Mouse (Mus musculus) heart, embryonic 15.5 days (tissue): ENCODE data around the gene Olfr324. TPM values are rescaled to one million over a fixed set of nuclear protein-coding genes. Genes with fewer than 3 reads are reported as not detected.

Experiments
- ATAC-seq: fragments of 200-750 bp; cut with Nextera tagmentation; replicated peaks from 2 replicates; pipeline ENCODE4 v1.8.0; 2017; ENCODE audit warnings: low read depth, moderate TSS enrichment; ENCODE audit not compliant: insufficient number of reproducible peaks, insufficient read depth, low FRiP score
- H3K27ac ChIP-seq: fragments of 300-500 bp; sonication (generic); 2 replicates; pipeline ENCODE4 v1.5.1; 2015; ENCODE audit warnings: mild to moderate bottlenecking, inconsistent platforms
- H3K27me3 ChIP-seq: fragments of 300-500 bp; sonication (generic); 2 replicates; pipeline ENCODE4 v1.6.1; 2015; ENCODE audit warnings: inconsistent platforms
- H3K36me3 ChIP-seq: fragments of 300-500 bp; sonication (generic); 2 replicates; pipeline ENCODE4 v1.6.1; 2015; ENCODE audit warnings: mild to moderate bottlenecking, inconsistent platforms
- H3K4me1 ChIP-seq: fragments of 300-500 bp; sonication (generic); replicated peaks from 2 replicates; pipeline ENCODE4 v1.6.1; 2015; ENCODE audit warnings: inconsistent platforms
- H3K4me2 ChIP-seq: fragments of 300-500 bp; sonication (generic); 2 replicates; pipeline ENCODE4 v1.6.1; 2015; ENCODE audit warnings: inconsistent platforms, mild to moderate bottlenecking, moderate library complexity
- H3K4me3 ChIP-seq: fragments of 300-500 bp; sonication (generic); 2 replicates; pipeline ENCODE4 v1.5.1; 2015; ENCODE audit warnings: mild to moderate bottlenecking, inconsistent platforms
- H3K9ac ChIP-seq: fragments of 300-500 bp; sonication (generic); 2 replicates; pipeline ENCODE4 v1.6.1; 2015; ENCODE audit warnings: mild to moderate bottlenecking, inconsistent platforms
- H3K9me3 ChIP-seq: fragments of 300-500 bp; sonication (generic); replicated peaks from 2 replicates; pipeline ENCODE4 v1.6.1; 2016; ENCODE audit warnings: inconsistent platforms
- WGBS: fragments of 180-500 bp; shearing (Covaris S2); methylation state at CpG from one replicate; pipeline ENCODE4 v1.1.7; 2015; ENCODE audit warnings: mixed read lengths; 5-methylcytosine and 5-hydroxymethylcytosine counted together
- polyA plus RNA-seq: library from polyadenylated mRNA; unstranded; fragments of >200 nt; fragmentation: Nextera tagmentation; extraction: Ambion mirVana; gene quantifications from 2 replicates; pipeline ENCODE4 v1.2.1, GENCODE M21; 2015

Gene Olfr324
- polyA plus RNA-seq, 1 experiment from 2014 or later, result not detected

GRCm38 (mm10) chr11:58604688-58605087, 9.8 kb downstream of the Olfr324 start:
- Histone ChIP-seq H3K4me1 (no peaks in the 10 kb centered on the region), H3K4me3 (no peak overlapping the region), H3K4me2 (no peak overlapping the region), H3K9ac (no peak overlapping the region), H3K36me3 (no peaks in the 10 kb centered on the region), H3K27ac (no peak overlapping the region), H3K9me3 (no peaks in the 10 kb centered on the region), H3K27me3 (no peaks in the 10 kb centered on the region)
- WGBS, result 48% methylated on average over 2 of the region's 2 CpGs
- ATAC-seq, result no peak

GRCm38 (mm10) chr11:58605228-58605627, 10.3 kb downstream of the Olfr324 start:
- no peak for ATAC-seq
- Histone ChIP-seq H3K27me3 (no peaks in the 10 kb centered on the region), H3K4me1 (no peaks in the 10 kb centered on the region), H3K27ac (no peak overlapping the region), H3K4me2 (no peak overlapping the region), H3K9me3 (no peaks in the 10 kb centered on the region), H3K36me3 (no peaks in the 10 kb centered on the region), H3K9ac (no peak overlapping the region), H3K4me3 (no peak overlapping the region)
- 44% methylated on average over 3 of the region's 3 CpGs for WGBS

GRCm38 (mm10) chr11:58606177-58606919, 11.4 kb downstream of the Olfr324 start:
- H3K27ac ChIP-seq, result no peak overlapping the region
- H3K27me3 ChIP-seq, result no peaks in the 10 kb centered on the region
- H3K4me3 ChIP-seq, result no peak overlapping the region
- no peaks in the 10 kb centered on the region for H3K9me3 ChIP-seq
- H3K9ac ChIP-seq, result no peak overlapping the region
- no peaks in the 10 kb centered on the region for H3K4me1 ChIP-seq
- ATAC-seq, result no peak
- WGBS, result 72% methylated on average over 12 of the region's 12 CpGs
- H3K36me3 ChIP-seq, result no peaks in the 10 kb centered on the region
- no peak overlapping the region for H3K4me2 ChIP-seq

GRCm38 (mm10) chr11:58607030-58607429, 12.1 kb downstream of the Olfr324 start:
- no peak overlapping the region for H3K4me2 ChIP-seq
- no peak overlapping the region for H3K4me3 ChIP-seq
- no peaks in the 10 kb centered on the region for H3K9me3 ChIP-seq
- H3K9ac ChIP-seq, result no peak overlapping the region
- H3K4me1 ChIP-seq, result no peaks in the 10 kb centered on the region
- 77% methylated on average over 6 of the region's 6 CpGs for WGBS
- H3K36me3 ChIP-seq, result no peaks in the 10 kb centered on the region
- H3K27me3 ChIP-seq, result no peaks in the 10 kb centered on the region
- no peak for ATAC-seq
- no peak overlapping the region for H3K27ac ChIP-seq

- ATAC-seq, result no peak
- no peaks in the 10 kb centered on the region for H3K36me3 ChIP-seq
- no peaks in the 10 kb centered on the region for H3K9me3 ChIP-seq
- H3K27me3 ChIP-seq, result no peaks in the 10 kb centered on the region
- H3K4me2 ChIP-seq, result no peak overlapping the region
- H3K27ac ChIP-seq, result no peak overlapping the region
- no peak overlapping the region for H3K9ac ChIP-seq
- no peak overlapping the region for H3K4me3 ChIP-seq
- WGBS, result 59% methylated on average over 3 of the region's 3 CpGs
- H3K4me1 ChIP-seq, result no peaks in the 10 kb centered on the region; the same call in 1 of the 2 replicates
Measured at GRCm38 (mm10) chr11:58613359-58613758, 18.4 kb downstream of the Olfr324 start.

GRCm38 (mm10) chr11:58614526-58614925, 19.6 kb downstream of the Olfr324 start:
- Histone ChIP-seq H3K27ac (no peak overlapping the region), H3K9me3 (no peaks in the 10 kb centered on the region), H3K4me2 (no peak overlapping the region), H3K36me3 (no peaks in the 10 kb centered on the region), H3K9ac (no peak overlapping the region), H3K4me1 (no peaks in the 10 kb centered on the region; the same call in 1 of the 2 replicates), H3K4me3 (no peak overlapping the region), H3K27me3 (no peaks in the 10 kb centered on the region)
- ATAC-seq, result no peak

GRCm38 (mm10) chr11:58615975-58616374, 21.1 kb downstream of the Olfr324 start, which contains the start of gene 2210407C18Rik:
Gene 2210407C18Rik, minus strand, starts transcription at chr11:58616075.
- Histone ChIP-seq H3K27me3 (no peaks in the 10 kb centered on the region), H3K9me3 (no peaks in the 10 kb centered on the region), H3K27ac (no peak within 1 kb of the TSS), H3K36me3 (no peaks in the 10 kb centered on the region), H3K9ac (no peak within 1 kb of the TSS), H3K4me3 (no peak within 1 kb of the TSS), H3K4me1 (no peaks in the 10 kb centered on the region; the same call in 1 of the 2 replicates), H3K4me2 (no peak within 1 kb of the TSS)
- ATAC-seq, result no peak
- 84% methylated on average over 4 of the region's 4 CpGs for WGBS

- no peak for ATAC-seq
- no peak overlapping the region for H3K4me2 ChIP-seq
- no peaks in the 10 kb centered on the region for H3K27me3 ChIP-seq
- no peaks in the 10 kb centered on the region for H3K9me3 ChIP-seq
- H3K4me1 ChIP-seq, result no peaks in the 10 kb centered on the region; the same call in 1 of the 2 replicates
- H3K9ac ChIP-seq, result no peak overlapping the region
- no peaks in the 10 kb centered on the region for H3K36me3 ChIP-seq
- H3K4me3 ChIP-seq, result no peak overlapping the region
- no peak overlapping the region for H3K27ac ChIP-seq
- WGBS, result 30% methylated on average over 3 of the region's 3 CpGs
Measured at GRCm38 (mm10) chr11:58618369-58618768, 23.5 kb downstream of the Olfr324 start.

- Histone ChIP-seq H3K36me3 (no peaks in the 10 kb centered on the region), H3K4me3 (no peak overlapping the region), H3K4me2 (no peak overlapping the region), H3K27me3 (0 out of 2 replicates have a peak, but pooled peaks cover 2% of the 10 kb centered on the region), H3K27ac (no peak overlapping the region), H3K9ac (no peak overlapping the region), H3K4me1 (no peaks in the 10 kb centered on the region), H3K9me3 (no peaks in the 10 kb centered on the region)
- 72% methylated on average over 6 of the region's 6 CpGs for WGBS
- no peak for ATAC-seq
Measured at GRCm38 (mm10) chr11:58618793-58619192, 23.9 kb downstream of the Olfr324 start.

- Histone ChIP-seq H3K27me3 (0 out of 2 replicates have a peak, but pooled peaks cover 4% of the 10 kb centered on the region), H3K36me3 (no peaks in the 10 kb centered on the region), H3K27ac (no peak overlapping the region), H3K9me3 (no peaks in the 10 kb centered on the region), H3K4me3 (no peak overlapping the region), H3K4me2 (no peak overlapping the region), H3K4me1 (no peaks in the 10 kb centered on the region), H3K9ac (no peak overlapping the region)
- 61% methylated on average over 4 of the region's 4 CpGs for WGBS
- no peak for ATAC-seq
Measured at GRCm38 (mm10) chr11:58626146-58626545, 31.2 kb downstream of the Olfr324 start.

- H3K9ac ChIP-seq, result no peak within 1 kb of the TSS
- H3K4me2 ChIP-seq, result no peak within 1 kb of the TSS
- no peak within 1 kb of the TSS for H3K4me3 ChIP-seq
- H3K4me1 ChIP-seq, result no peaks in the 10 kb centered on the region
- no peaks in the 10 kb centered on the region; the same call in 1 of the 2 replicates for H3K27me3 ChIP-seq
- WGBS, result 63% methylated on average over 5 of the region's 5 CpGs
- no peaks in the 10 kb centered on the region for H3K9me3 ChIP-seq
- no peak within 1 kb of the TSS for H3K27ac ChIP-seq
- no peaks in the 10 kb centered on the region for H3K36me3 ChIP-seq
- ATAC-seq, result no peak
Measured at GRCm38 (mm10) chr11:58630401-58630800, 35.5 kb downstream of the Olfr324 start, which contains the start of gene Olfr323. Gene Olfr323, minus strand, starts transcription at chr11:58630501.

- Histone ChIP-seq H3K9me3 (no peaks in the 10 kb centered on the region), H3K4me1 (no peaks in the 10 kb centered on the region), H3K9ac (no peak overlapping the region), H3K4me3 (no peak overlapping the region), H3K4me2 (no peak overlapping the region), H3K27me3 (peaks cover 22% of the 10 kb centered on the region), H3K36me3 (no peaks in the 10 kb centered on the region), H3K27ac (no peak overlapping the region)
- no peak for ATAC-seq
- WGBS, result 59% methylated on average over 4 of the region's 4 CpGs
Measured at GRCm38 (mm10) chr11:58634878-58635277, 40.0 kb downstream of the Olfr324 start.
